Mouse (Mus musculus): Measurements from ENCODE around the gene Klhl32.

- TF ChIP-seq POLR2A (IDR thresholded peaks at IDR 0.05; ENCODE audit: control insufficient read depth in 1 of 2, insufficient read depth in 1 of 2, low read depth in 1 of 2, low read length in 2 of 2, poor library complexity in 1 of 2) (no peak), MXI1 (IDR thresholded peaks at IDR 0.05; ENCODE audit: low read depth, low read length) (no peak), EP300 (IDR thresholded peaks at IDR 0.05; ENCODE audit: low read depth in 1 of 2, low read length in 2 of 2) (no peak), ZNF384 (IDR thresholded peaks at IDR 0.05; ENCODE audit: low read depth, low read length) (0 out of 2 replicates have a peak, but pooled peaks have one; percentile 14), CTCF (IDR thresholded peaks at IDR 0.05 in 2 of 3, conservative IDR thresholded peaks at IDR 0.05 in 1 of 3; ENCODE audit: control insufficient read depth in 1 of 3, insufficient read depth in 1 of 3, low read depth in 2 of 3, low read length in 3 of 3, poor library complexity in 1 of 3, severe bottlenecking in 1 of 3) (no peak), NRF1 (IDR thresholded peaks at IDR 0.05; ENCODE audit: insufficient read depth, low read depth, low read length, poor library complexity, severe bottlenecking) (no peak), ZC3H11A (IDR thresholded peaks at IDR 0.05; ENCODE audit: low read depth, low read length) (no peak), POLR2AphosphoS5 (IDR thresholded peaks at IDR 0.05; ENCODE audit: borderline replicate concordance, low read depth, low read length) (no peak), RCOR1 (IDR thresholded peaks at IDR 0.05; ENCODE audit: low read depth, low read length) (no peak), BHLHE40 (IDR thresholded peaks at IDR 0.05; ENCODE audit: borderline replicate concordance, low read depth, low read length) (no peak)
Observed at GRCm38 (mm10) chr4:24894625-24895024, 43.7 kb upstream of the Klhl32 start.
